22 mouse cellular contexts compared by ENCODE assay signal in genomic region chr12:12243148-12243547, GRCm38 (mm10).
"Had no signal": no experiment of that assay in that cellular context is flagged by ENCODE, and none has a peak within 500 bp of the region (broad histone marks: within the 10 kb centered on the region; RNA-seq: fewer than 3 reads in every experiment).

No protein-coding gene starts in this region.

- H3K4me3 ChIP-seq: kidney, embryonic 15.5 days; limb, embryonic 12.5 days; limb, embryonic 15.5 days; midbrain, embryonic 10.5 days had no signal

- H3K4me2 ChIP-seq: kidney, embryonic 15.5 days; limb, embryonic 12.5 days; limb, embryonic 15.5 days; liver, embryonic 11.5 days; lung, embryonic 14.5 days had no signal

- DNase-seq: kidney, adult 11 months; kidney, adult 8-10 months; kidney, postnatal 10 days; kidney, postnatal 36 days; left cerebral cortex, postnatal 4 days; liver, postnatal 0 days; lung, embryonic 14.5 days; midbrain, embryonic 14.5 days; retina, postnatal 1 day; right cerebral cortex, postnatal 25 days; thymus, adult 2 months; thymus, postnatal 14 days; thymus, postnatal 4 days had no signal

- H3K36me3 ChIP-seq: kidney, embryonic 15.5 days; limb, embryonic 12.5 days; limb, embryonic 15.5 days; midbrain, embryonic 10.5 days had no signal

- H3K9ac ChIP-seq: kidney, embryonic 15.5 days; limb, embryonic 12.5 days; limb, embryonic 15.5 days; liver, embryonic 14.5 days; liver, postnatal 0 days; lung, embryonic 14.5 days had no signal

- H3K27ac ChIP-seq: kidney, embryonic 15.5 days; limb, embryonic 12.5 days; limb, embryonic 15.5 days; liver, embryonic 14.5 days; macrophage; midbrain, embryonic 10.5 days; stomach, postnatal 0 days had no signal

- H3K4me1 ChIP-seq: kidney, embryonic 15.5 days; limb, embryonic 12.5 days; limb, embryonic 15.5 days; midbrain, embryonic 10.5 days had no signal

- H3K9me3 ChIP-seq: kidney, embryonic 15.5 days; limb, embryonic 12.5 days; limb, embryonic 15.5 days; midbrain, embryonic 10.5 days had no signal

- ATAC-seq: liver, postnatal 0 days; lung, postnatal 0 days had no signal

- H3K27me3 ChIP-seq: kidney, embryonic 15.5 days; limb, embryonic 12.5 days; limb, embryonic 15.5 days had no signal
